17 mouse cellular contexts compared by ENCODE assay signal in genomic region chr1:168222794-168223193, GRCm38 (mm10).
"Had no signal": no experiment of that assay in that cellular context is flagged by ENCODE, and none has a peak within 500 bp of the region (broad histone marks: within the 10 kb centered on the region; RNA-seq: fewer than 3 reads in every experiment).

No protein-coding gene starts in this region.

- H3K4me3 ChIP-seq: midbrain, embryonic 10.5 days; midbrain, embryonic 12.5 days; myocyte; neural tube, embryonic 13.5 days; neural tube, embryonic 15.5 days; stomach, embryonic 15.5 days had no signal

- H3K27ac ChIP-seq: midbrain, embryonic 10.5 days; midbrain, embryonic 12.5 days; neural tube, embryonic 13.5 days; neural tube, embryonic 15.5 days; stomach, embryonic 15.5 days; stomach, postnatal 0 days had no signal

- DNase-seq: lung, adult 18-20 months; lung, embryonic 14.5 days; lung, postnatal 10 days; lung, postnatal 4 days; midbrain, embryonic 14.5 days; right cerebral cortex, postnatal 14 days; thymus, adult 2 months; thymus, postnatal 25 days; thymus, postnatal 4 days had no signal

- H3K27me3 ChIP-seq: neural tube, embryonic 13.5 days; neural tube, embryonic 15.5 days; stomach, embryonic 15.5 days had no signal

- H3K9ac ChIP-seq: lung, embryonic 14.5 days; midbrain, embryonic 12.5 days; neural tube, embryonic 13.5 days; neural tube, embryonic 15.5 days; stomach, embryonic 15.5 days had no signal

- H3K4me2 ChIP-seq: lung, embryonic 14.5 days; midbrain, embryonic 12.5 days; neural tube, embryonic 13.5 days; neural tube, embryonic 15.5 days; stomach, embryonic 15.5 days had no signal

- H3K36me3 ChIP-seq: midbrain, embryonic 10.5 days; midbrain, embryonic 12.5 days; neural tube, embryonic 13.5 days; neural tube, embryonic 15.5 days; stomach, embryonic 15.5 days had no signal

- H3K9me3 ChIP-seq: midbrain, embryonic 10.5 days; midbrain, embryonic 12.5 days; neural tube, embryonic 13.5 days; neural tube, embryonic 15.5 days; stomach, embryonic 15.5 days had no signal

- ATAC-seq: midbrain, embryonic 16.5 days had no signal
